Mouse (Mus musculus) limb, embryonic 15.5 days (tissue): ENCODE data around the gene Trim44. TPM values are rescaled to one million over a fixed set of nuclear protein-coding genes. Genes with fewer than 3 reads are reported as not detected.

Experiments used
- ATAC-seq: fragments of 200-750 bp; cut with Nextera tagmentation; 2 replicates; pipeline ENCODE4 v1.8.0; 2017; ENCODE audit warnings: low read depth, moderate TSS enrichment; ENCODE audit not compliant: insufficient number of reproducible peaks, low FRiP score, low TSS enrichment
- H3K27ac ChIP-seq: fragments of 300-500 bp; sonication (generic); 2 replicates; pipeline ENCODE4 v1.5.1; 2015; ENCODE audit warnings: moderate library complexity, mild to moderate bottlenecking, inconsistent platforms
- H3K27me3 ChIP-seq: fragments of 300-500 bp; sonication (generic); 2 replicates; pipeline ENCODE4 v1.6.1; 2015; ENCODE audit warnings: inconsistent platforms
- H3K36me3 ChIP-seq: fragments of 300-500 bp; sonication (generic); 2 replicates; pipeline ENCODE4 v1.6.1; 2015; ENCODE audit warnings: inconsistent platforms
- H3K4me1 ChIP-seq: fragments of 300-500 bp; sonication (generic); 2 replicates; pipeline ENCODE4 v1.6.1; 2015; ENCODE audit warnings: inconsistent platforms
- H3K4me2 ChIP-seq: fragments of 300-500 bp; sonication (generic); 2 replicates; pipeline ENCODE4 v1.6.1; 2015; ENCODE audit warnings: mild to moderate bottlenecking, inconsistent platforms
- H3K4me3 ChIP-seq: fragments of 300-500 bp; sonication (generic); 2 replicates; pipeline ENCODE4 v1.5.1; 2015; ENCODE audit warnings: mild to moderate bottlenecking, inconsistent platforms
- H3K9ac ChIP-seq: fragments of 300-500 bp; sonication (generic); 2 replicates; pipeline ENCODE4 v1.6.1; 2015; ENCODE audit warnings: inconsistent platforms
- H3K9me3 ChIP-seq: fragments of 300-500 bp; sonication (generic); 2 replicates; pipeline ENCODE4 v1.6.1; 2016; ENCODE audit warnings: inconsistent platforms
- WGBS: fragments of 180-500 bp; shearing (Covaris S2); methylation state at CpG from one replicate; pipeline ENCODE4 v1.1.7; 2015; 5-methylcytosine and 5-hydroxymethylcytosine counted together
- polyA plus RNA-seq: library from polyadenylated mRNA; unstranded; fragments of >200 nt; fragmentation: Nextera tagmentation; extraction: Ambion mirVana; gene quantifications from 2 replicates; pipeline ENCODE4 v1.2.1, GENCODE M21; 2015

The Trim44 gene
- polyA plus RNA-seq, 1 experiment from 2014 or later, result 27.7 TPM

- H3K9ac ChIP-seq, result no peak overlapping the region
- no peaks in the 10 kb centered on the region for H3K4me1 ChIP-seq
- no peak overlapping the region for H3K4me2 ChIP-seq
- no peaks in the 10 kb centered on the region for H3K9me3 ChIP-seq
- no peak overlapping the region for H3K4me3 ChIP-seq
- H3K27ac ChIP-seq, result no peak overlapping the region
- no peaks in the 10 kb centered on the region for H3K27me3 ChIP-seq
- H3K36me3 ChIP-seq, result peaks cover 15% of the 10 kb centered on the region
- ATAC-seq, result no peak
- WGBS, result 52% methylated on average over 1 of the region's 1 CpGs
Measured at GRCm38 (mm10) chr2:102354076-102354475, 53.6 kb downstream of the Trim44 start.

DNA sequence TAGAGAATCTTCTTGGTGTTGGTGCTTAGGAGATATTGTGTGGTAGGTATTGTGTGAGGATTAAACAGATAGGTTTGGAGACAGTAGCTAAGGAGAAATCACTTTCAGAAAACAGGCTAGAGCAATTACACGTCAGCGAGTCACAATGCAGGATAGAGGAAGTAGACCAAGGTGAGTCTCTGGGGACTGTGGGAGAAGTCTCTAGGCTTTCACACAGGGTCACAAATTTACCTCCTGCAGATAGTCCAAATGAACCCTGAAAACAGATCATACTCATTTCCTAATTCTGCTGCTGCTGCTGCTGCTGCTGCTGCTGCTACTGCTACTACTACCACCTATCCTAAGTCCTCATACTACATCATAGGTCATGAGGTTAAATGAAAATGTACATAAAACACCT is 66.2 kb downstream of the Trim44 start:
- Histone ChIP-seq H3K4me1 (no peaks in the 10 kb centered on the region), H3K27ac (no peak overlapping the region), H3K27me3 (no peaks in the 10 kb centered on the region), H3K9ac (no peak overlapping the region), H3K36me3 (peaks cover 12% of the 10 kb centered on the region; the same call in 1 of the 2 replicates), H3K4me3 (no peak overlapping the region), H3K4me2 (no peak overlapping the region), H3K9me3 (no peaks in the 10 kb centered on the region)
- no peak for ATAC-seq
- 90% methylated on average over 2 of the region's 2 CpGs for WGBS

GRCm38 (mm10) chr2:102336816-102337215 is 70.8 kb downstream of the Trim44 start:
- Histone ChIP-seq H3K4me1 (no peaks in the 10 kb centered on the region), H3K9ac (no peak overlapping the region), H3K27ac (no peak overlapping the region), H3K36me3 (no peaks in the 10 kb centered on the region), H3K4me2 (no peak overlapping the region), H3K4me3 (no peak overlapping the region), H3K9me3 (no peaks in the 10 kb centered on the region), H3K27me3 (no peaks in the 10 kb centered on the region)
- ATAC-seq, result no peak
- 86% methylated on average over 1 of the region's 1 CpGs for WGBS

- no peaks in the 10 kb centered on the region for H3K27me3 ChIP-seq
- no peaks in the 10 kb centered on the region for H3K9me3 ChIP-seq
- H3K4me3 ChIP-seq, result no peak overlapping the region
- no peaks in the 10 kb centered on the region for H3K36me3 ChIP-seq
- no peaks in the 10 kb centered on the region for H3K4me1 ChIP-seq
- no peak overlapping the region for H3K9ac ChIP-seq
- 56% methylated on average over 2 of the region's 2 CpGs for WGBS
- H3K4me2 ChIP-seq, result no peak overlapping the region
- no peak overlapping the region for H3K27ac ChIP-seq
- ATAC-seq, result no peak
Measured at GRCm38 (mm10) chr2:102331932-102332331, 75.7 kb downstream of the Trim44 start.

DNA sequence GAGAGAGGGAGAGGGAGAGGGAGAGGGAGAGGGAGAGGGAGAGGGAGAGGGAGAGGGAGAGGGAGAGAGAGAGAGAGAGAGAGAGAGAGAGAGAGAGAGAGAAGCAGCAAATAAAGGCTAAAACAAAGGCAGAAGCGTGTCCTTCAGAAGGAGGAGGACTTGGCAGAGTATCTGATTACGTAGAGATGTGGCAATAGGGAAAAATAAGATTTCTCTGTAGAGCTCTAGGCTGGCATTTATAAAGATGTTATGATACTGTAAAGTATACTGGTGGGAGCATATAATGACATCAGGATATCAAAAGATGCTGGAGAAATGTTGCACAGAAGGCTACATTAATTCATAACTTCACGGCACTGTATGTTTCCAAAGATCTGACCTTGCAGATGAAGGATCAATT is 76.5 kb downstream of the Trim44 start:
- no peaks in the 10 kb centered on the region for H3K36me3 ChIP-seq
- H3K4me1 ChIP-seq, result no peaks in the 10 kb centered on the region
- H3K4me3 ChIP-seq, result no peak overlapping the region
- no peak overlapping the region for H3K4me2 ChIP-seq
- no peaks in the 10 kb centered on the region for H3K9me3 ChIP-seq
- H3K27me3 ChIP-seq, result no peaks in the 10 kb centered on the region
- no peak for ATAC-seq
- no peak overlapping the region for H3K9ac ChIP-seq
- WGBS, result 75% methylated on average over 3 of the region's 3 CpGs
- no peak overlapping the region for H3K27ac ChIP-seq

DNA sequence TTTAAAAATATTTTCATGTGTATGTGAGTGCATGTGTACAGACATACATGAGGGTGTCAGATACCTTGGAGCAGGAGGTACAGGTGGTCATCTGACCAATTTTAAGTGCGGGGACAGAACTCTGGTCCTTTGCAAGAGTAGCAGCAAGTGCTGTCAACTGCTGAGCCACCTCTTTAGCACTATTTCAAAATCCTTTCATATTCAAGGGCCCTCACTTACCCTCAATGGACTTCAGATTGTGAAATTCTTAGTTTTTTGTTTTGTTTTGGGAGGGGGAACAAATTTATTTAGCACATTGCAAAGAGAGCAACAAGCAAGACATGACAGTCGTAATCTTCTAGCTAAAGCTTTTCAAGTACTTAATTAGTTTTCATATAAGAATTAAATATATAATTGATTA is 81.7 kb downstream of the Trim44 start:
- WGBS, result 82% methylated on average over 2 of the region's 2 CpGs
- no peaks in the 10 kb centered on the region for H3K27me3 ChIP-seq
- ATAC-seq, result no peak

GRCm38 (mm10) chr2:102324336-102324735 is 83.3 kb downstream of the Trim44 start:
- Histone ChIP-seq H3K27me3 (no peaks in the 10 kb centered on the region), H3K4me3 (no peak overlapping the region), H3K4me1 (peaks cover 4% of the 10 kb centered on the region; the same call in 1 of the 2 replicates), H3K9me3 (no peaks in the 10 kb centered on the region), H3K27ac (no peak overlapping the region), H3K9ac (no peak overlapping the region), H3K4me2 (no peak overlapping the region), H3K36me3 (no peaks in the 10 kb centered on the region)
- ATAC-seq, result no peak

More for the DNA sequence above, 81.7 kb downstream of the Trim44 start:
- no peak overlapping the region for H3K4me3 ChIP-seq
- no peaks in the 10 kb centered on the region for H3K9me3 ChIP-seq
- no peak overlapping the region for H3K27ac ChIP-seq
- H3K9ac ChIP-seq, result no peak overlapping the region
- H3K4me2 ChIP-seq, result no peak overlapping the region
- peaks cover under 1% of the 10 kb centered on the region; the same call in 1 of the 2 replicates for H3K4me1 ChIP-seq
- no peaks in the 10 kb centered on the region for H3K36me3 ChIP-seq

DNA sequence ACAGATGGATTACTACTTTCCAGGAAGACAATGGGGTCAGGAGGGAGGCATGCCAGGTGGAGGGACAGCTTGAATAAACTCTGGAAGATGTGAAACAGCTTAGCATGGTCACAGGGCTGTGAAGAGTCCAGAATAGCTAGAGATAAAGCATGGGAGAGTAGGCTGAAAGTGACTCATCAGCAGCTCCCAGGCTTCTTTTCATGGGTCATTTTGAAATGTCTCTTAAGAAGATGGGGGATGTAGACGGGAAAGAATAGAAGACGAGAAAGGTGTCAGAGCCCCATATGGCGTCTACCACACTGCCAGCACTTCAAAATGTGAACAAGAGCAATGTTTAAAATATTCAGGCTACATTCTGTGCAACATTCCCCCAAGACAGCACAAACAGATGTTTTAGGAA is 91.1 kb downstream of the Trim44 start:
- H3K27me3 ChIP-seq, result no peaks in the 10 kb centered on the region
- H3K9ac ChIP-seq, result no peak overlapping the region
- no peak for ATAC-seq
- H3K4me2 ChIP-seq, result no peak overlapping the region
- H3K4me1 ChIP-seq, result peaks cover 4% of the 10 kb centered on the region; the same call in 1 of the 2 replicates
- H3K4me3 ChIP-seq, result no peak overlapping the region
- H3K27ac ChIP-seq, result no peak overlapping the region
- no peaks in the 10 kb centered on the region for H3K9me3 ChIP-seq
- 87% methylated on average over 3 of the region's 3 CpGs for WGBS
- no peaks in the 10 kb centered on the region for H3K36me3 ChIP-seq

GRCm38 (mm10) chr2:102315153-102315552 is 92.5 kb downstream of the Trim44 start:
- Histone ChIP-seq H3K36me3 (no peaks in the 10 kb centered on the region), H3K4me3 (no peak overlapping the region), H3K4me2 (no peak overlapping the region), H3K9me3 (no peaks in the 10 kb centered on the region), H3K9ac (no peak overlapping the region), H3K4me1 (no peaks in the 10 kb centered on the region), H3K27me3 (no peaks in the 10 kb centered on the region), H3K27ac (no peak overlapping the region)
- no peak for ATAC-seq
- 56% methylated on average over 4 of the region's 4 CpGs for WGBS

DNA sequence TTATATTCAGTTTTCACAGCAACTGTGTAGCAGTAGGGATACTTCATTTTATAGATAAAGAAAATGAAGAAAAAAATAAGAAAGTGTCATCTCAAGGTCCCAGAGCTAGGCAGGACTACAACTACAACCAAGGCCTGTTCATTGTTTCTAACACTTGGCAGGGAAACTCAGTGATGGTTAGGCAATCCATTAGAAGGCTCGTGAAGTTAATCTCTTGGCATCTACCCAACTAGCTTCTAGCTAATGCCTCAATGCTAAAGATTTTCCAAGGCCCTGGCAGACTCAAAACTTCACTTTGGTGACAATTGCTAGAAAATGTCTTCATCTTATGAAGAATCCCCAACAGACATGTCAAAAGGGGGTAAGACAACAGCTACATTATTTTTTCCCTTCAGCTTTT is 93.0 kb downstream of the Trim44 start:
- 15% methylated on average over 1 of the region's 1 CpGs for WGBS
- no peak overlapping the region for H3K27ac ChIP-seq
- no peak overlapping the region for H3K9ac ChIP-seq
- no peaks in the 10 kb centered on the region for H3K4me1 ChIP-seq
- H3K4me2 ChIP-seq, result no peak overlapping the region
- no peaks in the 10 kb centered on the region for H3K9me3 ChIP-seq
- H3K4me3 ChIP-seq, result no peak overlapping the region
- H3K27me3 ChIP-seq, result no peaks in the 10 kb centered on the region
- no peaks in the 10 kb centered on the region for H3K36me3 ChIP-seq
- no peak for ATAC-seq

DNA sequence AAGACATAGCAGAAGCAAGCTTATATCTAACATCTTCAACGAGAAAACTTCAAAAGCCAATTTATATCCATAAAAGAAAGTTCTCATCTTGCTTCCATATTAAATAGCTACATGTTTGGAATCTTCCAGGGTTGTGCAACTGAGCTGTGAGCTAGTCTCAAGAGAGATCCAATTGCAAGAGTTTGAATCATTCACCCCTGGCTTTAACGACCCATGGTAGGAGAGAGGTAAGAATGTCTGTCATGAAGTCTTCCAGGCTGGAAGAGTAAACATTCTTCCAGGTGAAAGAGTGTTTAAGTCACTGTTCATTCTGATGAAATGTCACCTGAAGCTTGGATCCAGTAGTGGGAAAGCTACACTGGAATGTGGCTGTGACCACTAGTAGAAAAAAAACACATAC is 93.6 kb downstream of the Trim44 start:
- Histone ChIP-seq H3K27ac (no peak overlapping the region), H3K9ac (no peak overlapping the region), H3K4me3 (no peak overlapping the region), H3K4me1 (no peaks in the 10 kb centered on the region), H3K9me3 (no peaks in the 10 kb centered on the region), H3K36me3 (no peaks in the 10 kb centered on the region), H3K4me2 (no peak overlapping the region), H3K27me3 (no peaks in the 10 kb centered on the region)
- 74% methylated on average over 2 of the region's 2 CpGs for WGBS
- no peak for ATAC-seq

- WGBS, result 91% methylated on average over 1 of the region's 1 CpGs
- Histone ChIP-seq H3K36me3 (no peaks in the 10 kb centered on the region), H3K4me1 (no peaks in the 10 kb centered on the region), H3K9ac (no peak overlapping the region), H3K9me3 (no peaks in the 10 kb centered on the region), H3K4me3 (no peak overlapping the region), H3K27ac (no peak overlapping the region), H3K27me3 (no peaks in the 10 kb centered on the region), H3K4me2 (no peak overlapping the region)
- ATAC-seq, result no peak
Measured at GRCm38 (mm10) chr2:102312903-102313302, 94.7 kb downstream of the Trim44 start.

GRCm38 (mm10) chr2:102303274-102303673 is 104.4 kb downstream of the Trim44 start:
- Histone ChIP-seq H3K36me3 (peaks cover 15% of the 10 kb centered on the region), H3K4me2 (no peak overlapping the region), H3K27me3 (no peaks in the 10 kb centered on the region), H3K9ac (no peak overlapping the region), H3K9me3 (no peaks in the 10 kb centered on the region), H3K27ac (no peak overlapping the region), H3K4me3 (no peak overlapping the region), H3K4me1 (no peaks in the 10 kb centered on the region)
- ATAC-seq, result no peak
- 53% methylated on average over 2 of the region's 2 CpGs for WGBS
